Mouse (Mus musculus) R1 (cell line): ENCODE results near the gene Amz1.

Experiments used
- DNase-seq: peaks from one replicate; pipeline ENCODE4 v3.0.0-alpha.2; 2018; ENCODE audit warnings: low read depth, low spot score

The Amz1 gene

GRCm38 (mm10) chr5:140767704-140768141 is 43.8 kb downstream of the Amz1 start:
- DNase-seq, result peak; percentile 73

- DNase-seq, result no peak
Measured at GRCm38 (mm10) chr5:140768333-140768732, 44.4 kb downstream of the Amz1 start.

GRCm38 (mm10) chr5:140771612-140772011 is 47.7 kb downstream of the Amz1 start:
- DNase-seq, result no peak

- no peak for DNase-seq
Measured at GRCm38 (mm10) chr5:140772158-140772557, 48.2 kb downstream of the Amz1 start.

- DNase-seq, result no peak
Measured at GRCm38 (mm10) chr5:140775111-140775510, 51.2 kb downstream of the Amz1 start.

GRCm38 (mm10) chr5:140776968-140777367 is 53.0 kb downstream of the Amz1 start:
- DNase-seq, result no peak

DNA sequence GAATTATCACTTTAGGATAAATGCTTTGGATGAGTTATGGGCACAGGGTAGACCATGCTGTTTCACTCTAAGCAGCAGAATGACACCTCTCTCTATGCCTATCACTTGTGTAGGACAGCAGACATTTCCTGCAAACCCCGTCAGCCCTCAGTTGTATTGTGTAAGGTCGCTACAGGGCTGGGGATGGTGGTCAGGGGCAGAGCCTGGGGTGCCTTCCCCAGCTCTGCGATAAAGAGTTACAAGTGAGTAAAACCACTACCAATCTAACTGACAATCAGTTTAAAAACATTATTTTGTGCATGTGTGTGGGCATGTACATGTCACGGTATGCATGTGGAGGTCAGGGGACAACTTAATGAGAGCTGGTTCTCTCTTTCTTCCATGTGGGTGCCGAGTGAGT is 57.2 kb downstream of the Amz1 start:
- no peak for DNase-seq

GRCm38 (mm10) chr5:140781886-140782572 is 58.1 kb downstream of the Amz1 start:
- no peak for DNase-seq

GRCm38 (mm10) chr5:140783577-140783976 is 59.6 kb downstream of the Amz1 start:
- peak; percentile 25 for DNase-seq

DNA sequence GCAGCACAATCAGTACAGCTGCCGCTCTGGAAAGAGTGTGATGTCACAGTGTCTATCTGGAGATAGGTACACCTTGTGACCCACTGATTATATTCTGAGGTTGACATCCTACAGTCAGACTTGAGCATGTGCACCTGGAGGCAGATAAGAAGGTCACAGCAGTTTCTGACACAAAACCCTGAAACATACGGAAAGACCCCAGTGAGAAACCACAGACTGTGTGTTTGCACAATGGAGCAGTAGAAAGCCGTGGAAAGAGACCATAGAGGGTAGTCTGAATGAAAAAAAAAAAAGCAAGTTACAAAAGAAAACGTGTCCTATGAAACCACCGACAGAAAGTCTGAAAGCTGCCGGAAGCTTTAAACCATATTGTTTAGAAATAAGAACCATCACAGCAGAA is 60.4 kb downstream of the Amz1 start:
- no peak for DNase-seq

DNA sequence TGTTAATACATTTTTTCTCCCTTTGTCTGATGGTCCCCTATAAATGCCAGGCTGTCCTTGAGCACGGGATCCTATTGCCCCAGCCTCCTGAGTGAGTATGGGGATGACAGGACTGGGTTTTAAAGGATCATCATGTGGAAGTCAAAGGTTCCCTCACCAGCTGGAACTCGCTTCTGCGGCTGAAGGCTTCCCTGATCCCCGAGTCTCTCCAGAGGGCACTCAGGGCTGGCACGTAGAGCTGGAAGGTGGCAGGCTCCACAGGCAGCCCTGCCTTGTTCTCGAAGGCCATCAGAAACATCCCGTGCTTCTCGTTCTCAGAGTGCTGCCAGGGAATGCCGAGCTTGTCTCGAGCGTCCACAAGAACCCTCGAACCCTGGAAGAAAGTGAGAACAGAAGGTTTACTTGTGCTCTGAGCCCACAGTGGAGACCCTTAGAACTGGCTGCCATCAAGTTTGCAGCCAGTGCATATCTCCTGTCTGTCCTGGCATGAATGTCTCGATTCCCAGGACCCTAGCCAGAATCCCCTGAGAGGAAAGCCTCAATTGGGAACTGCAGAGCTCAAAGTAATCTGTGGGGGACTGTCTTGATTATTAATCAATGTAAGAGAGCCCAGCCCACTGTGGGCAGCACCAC is 61.4 kb downstream of the Amz1 start:
- DNase-seq, result no peak

DNA sequence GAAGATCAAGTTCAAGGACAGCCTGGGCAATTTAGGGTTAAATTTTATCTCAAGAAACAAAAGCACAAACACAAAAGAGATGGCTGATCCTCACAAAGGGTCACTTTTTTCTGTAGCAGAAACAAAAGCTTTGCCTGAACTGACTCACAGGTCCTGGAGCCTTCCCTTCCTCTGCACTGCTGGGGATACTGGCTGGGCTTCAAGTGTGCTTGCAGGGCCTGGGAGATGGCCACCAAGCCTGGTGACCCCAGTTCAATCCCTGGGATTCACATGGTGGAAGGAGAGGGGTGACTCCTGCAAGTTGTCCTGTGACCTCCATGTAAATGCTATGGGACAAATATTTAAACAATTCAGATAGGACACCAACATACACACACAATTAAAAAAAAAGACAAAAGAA is 65.6 kb downstream of the Amz1 start:
- peak; percentile 49 for DNase-seq

DNA sequence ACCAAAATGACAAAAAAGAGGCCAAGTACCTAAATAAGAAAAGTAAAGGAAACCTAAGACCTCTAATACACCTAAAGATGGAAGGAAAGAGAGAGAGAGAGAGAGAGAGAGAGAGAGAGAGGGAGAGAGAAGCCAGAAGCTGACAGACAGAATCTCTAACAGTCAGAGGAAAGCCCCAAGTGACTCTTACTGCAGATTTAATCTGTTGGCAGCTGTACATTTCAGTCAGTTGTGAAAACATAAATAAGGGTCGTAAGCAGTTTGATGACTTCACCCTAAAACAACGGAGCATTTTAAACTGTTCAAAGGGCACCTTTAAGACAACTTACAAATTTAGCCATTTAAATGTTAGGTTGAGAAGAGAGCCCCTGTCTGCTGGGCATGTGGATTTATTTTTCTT is 66.5 kb downstream of the Amz1 start:
- no peak for DNase-seq

DNA sequence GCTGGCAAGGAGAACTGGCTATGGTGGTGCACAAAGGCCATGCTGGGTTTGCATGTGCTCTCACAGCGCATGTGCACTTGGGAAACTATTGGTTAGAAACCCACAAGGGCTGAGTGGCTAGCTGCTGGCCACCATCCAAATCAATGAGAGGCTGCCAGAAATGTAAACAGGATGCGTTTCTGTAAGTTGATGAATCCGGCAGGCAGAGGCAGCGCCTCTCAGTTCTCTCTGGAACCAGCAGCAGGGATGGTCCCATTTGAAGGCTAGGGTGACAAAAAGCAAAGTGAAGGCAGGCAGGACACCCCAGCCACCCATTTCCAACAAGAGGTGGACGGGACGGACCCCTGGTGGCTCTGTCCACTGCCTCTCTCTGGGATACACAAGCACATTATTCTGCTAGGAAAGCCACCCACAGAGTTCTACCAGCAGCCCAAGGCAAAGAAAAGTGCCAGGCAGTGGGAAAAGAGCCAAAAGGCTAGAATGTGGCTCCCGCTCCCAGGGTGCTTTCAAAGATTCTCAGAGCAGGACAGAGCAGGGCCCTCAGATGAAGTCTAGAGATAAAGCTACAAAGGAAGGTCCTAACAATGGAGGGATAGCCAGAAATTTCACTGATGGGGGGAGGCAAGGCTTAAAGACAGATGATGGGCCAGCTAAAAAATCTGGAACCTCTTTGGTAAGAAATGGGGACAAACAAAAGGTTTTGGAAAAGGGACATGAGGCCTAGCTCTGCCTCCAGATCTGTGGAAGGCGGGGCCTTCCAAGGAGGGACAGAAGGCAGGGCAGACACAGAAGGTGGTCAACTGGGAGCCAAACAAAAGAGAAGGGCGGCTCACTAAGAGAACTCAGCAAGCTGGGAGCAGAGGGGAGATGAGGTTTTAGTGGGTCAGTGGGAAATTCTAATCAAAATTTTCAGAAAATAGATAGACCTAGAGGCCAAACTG is 67.3 kb downstream of the Amz1 start:
- no peak for DNase-seq

- DNase-seq, result no peak
Measured at GRCm38 (mm10) chr5:140792233-140792632, 68.3 kb downstream of the Amz1 start.

DNA sequence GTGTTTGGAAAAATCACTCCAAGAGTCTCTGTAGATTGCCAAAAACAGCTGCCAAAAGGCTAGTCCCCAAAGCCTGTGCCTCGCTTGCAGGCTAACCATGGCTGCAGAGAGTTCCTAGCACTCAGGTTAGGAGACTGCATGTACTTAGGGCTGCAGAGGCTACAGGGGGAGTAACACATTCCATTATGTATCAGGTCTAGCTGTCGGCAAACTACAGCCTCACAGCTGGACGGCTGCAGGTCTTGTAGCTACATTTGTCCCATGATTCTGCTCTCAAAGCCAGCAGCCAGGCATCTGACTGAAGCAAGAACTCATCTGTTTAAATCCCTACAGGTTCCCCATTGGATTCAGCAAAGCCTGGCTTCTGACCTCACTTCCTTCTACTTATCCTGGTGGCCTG is 70.8 kb downstream of the Amz1 start:
- DNase-seq, result no peak

GRCm38 (mm10) chr5:140795176-140795575 is 71.2 kb downstream of the Amz1 start:
- no peak for DNase-seq

DNA sequence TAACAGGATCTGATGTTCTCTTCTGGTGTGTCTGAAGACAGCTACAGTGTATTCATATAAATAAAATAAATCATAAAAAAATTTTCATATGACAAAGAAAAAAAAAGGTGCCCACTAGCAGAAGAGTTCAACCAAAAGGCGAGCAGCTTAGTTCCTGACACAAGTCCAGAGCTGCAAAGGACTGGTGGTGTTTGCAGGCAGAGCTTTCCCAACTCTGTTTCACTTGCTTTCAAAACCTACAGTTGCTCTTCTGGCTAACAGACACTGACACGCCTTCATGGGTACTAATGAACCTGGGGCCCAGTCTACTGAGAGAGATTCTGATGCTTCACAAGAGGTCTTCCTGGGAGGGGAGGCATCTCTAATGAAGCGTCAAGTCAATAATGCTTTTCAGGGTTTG is 72.1 kb downstream of the Amz1 start:
- no peak for DNase-seq

DNA sequence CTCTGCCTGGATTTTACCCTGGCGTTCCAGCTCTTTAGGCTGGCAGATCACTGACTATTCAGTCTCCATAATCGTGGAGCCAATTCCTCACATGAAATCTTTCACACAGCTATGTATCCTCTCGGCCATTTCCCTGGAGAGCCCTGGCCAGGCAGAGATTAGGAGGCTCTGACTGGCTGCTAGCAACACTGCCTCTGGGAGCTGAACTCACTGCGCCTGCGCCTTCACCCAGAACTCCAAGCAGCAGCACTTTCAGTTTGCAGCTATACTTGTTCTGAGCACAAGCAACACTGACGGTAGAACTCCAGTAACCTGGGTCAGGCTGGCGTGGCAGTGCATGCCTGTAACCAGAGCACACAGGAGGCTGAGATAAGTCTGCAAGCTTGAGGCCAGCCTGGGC is 74.2 kb downstream of the Amz1 start:
- no peak for DNase-seq

- DNase-seq, result no peak
Measured at GRCm38 (mm10) chr5:140798775-140799174, 74.8 kb downstream of the Amz1 start.

DNA sequence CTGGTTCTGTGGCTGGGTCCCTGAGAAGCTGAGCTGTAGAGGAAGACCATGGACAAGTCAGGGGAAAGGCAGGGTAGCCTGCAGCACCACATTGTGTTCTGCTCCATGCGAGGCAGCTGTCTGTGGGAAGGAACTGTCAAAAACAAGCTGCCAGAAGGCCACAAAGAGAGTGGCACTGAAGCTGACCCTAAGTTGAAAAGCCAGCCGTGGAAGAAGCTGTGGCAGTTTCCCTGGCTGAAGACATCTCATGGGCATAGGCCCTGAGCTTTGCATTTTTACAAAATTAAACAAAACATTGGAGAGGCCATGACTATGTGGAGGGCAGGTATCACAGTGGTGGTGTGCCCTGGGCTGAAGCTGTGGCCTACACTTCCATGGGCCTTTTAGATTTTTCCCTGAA is 75.3 kb downstream of the Amz1 start:
- DNase-seq, result no peak

GRCm38 (mm10) chr5:140800288-140800923 is 76.5 kb downstream of the Amz1 start:
- DNase-seq, result no peak
